Mouse (Mus musculus) intestine, embryonic 15.5 days (tissue): ENCODE data around the gene Rabggtb. TPM values are rescaled to one million over a fixed set of nuclear protein-coding genes. Genes with fewer than 3 reads are reported as not detected.

Experiments
- ATAC-seq: fragments of 200-750 bp; cut with Nextera tagmentation; 2 replicates; pipeline ENCODE4 v1.8.0; 2017; ENCODE audit warnings: moderate TSS enrichment, moderate library complexity
- H3K27ac ChIP-seq: fragments of 300-500 bp; sonication (generic); 2 replicates; pipeline ENCODE4 v1.5.1; 2015; ENCODE audit warnings: mild to moderate bottlenecking, inconsistent platforms
- H3K27me3 ChIP-seq: fragments of 300-500 bp; sonication (generic); replicated peaks from 2 replicates; pipeline ENCODE4 v1.6.1; 2015; ENCODE audit warnings: inconsistent platforms
- H3K36me3 ChIP-seq: fragments of 300-500 bp; sonication (generic); 2 replicates; pipeline ENCODE4 v1.6.1; 2015; ENCODE audit warnings: inconsistent platforms
- H3K4me1 ChIP-seq: fragments of 300-500 bp; sonication (generic); replicated peaks from 2 replicates; pipeline ENCODE4 v1.6.1; 2015; ENCODE audit warnings: inconsistent platforms
- H3K4me2 ChIP-seq: fragments of 300-500 bp; sonication (generic); replicated peaks from 2 replicates; pipeline ENCODE4 v1.6.1; 2015; ENCODE audit warnings: mild to moderate bottlenecking, inconsistent platforms
- H3K4me3 ChIP-seq: fragments of 300-500 bp; sonication (generic); replicated peaks from 2 replicates; pipeline ENCODE4 v1.5.1; 2015; ENCODE audit warnings: inconsistent platforms
- H3K9ac ChIP-seq: fragments of 300-500 bp; sonication (generic); 2 replicates; pipeline ENCODE4 v1.6.1; 2015; ENCODE audit warnings: inconsistent platforms
- H3K9me3 ChIP-seq: fragments of 300-500 bp; sonication (generic); 2 replicates; pipeline ENCODE4 v1.6.1; 2016; ENCODE audit warnings: inconsistent platforms
- WGBS: fragments of 180-500 bp; shearing (Covaris S2); methylation state at CpG from one replicate; pipeline ENCODE4 v1.1.7; 2015; 5-methylcytosine and 5-hydroxymethylcytosine counted together
- polyA plus RNA-seq: library from polyadenylated mRNA; unstranded; fragments of >200 nt; fragmentation: Nextera tagmentation; extraction: Ambion mirVana; gene quantifications from 2 replicates; pipeline ENCODE4 v1.2.1, GENCODE M21; 2015

The Rabggtb gene
- polyA plus RNA-seq, 1 experiment from 2014 or later = 58.0 TPM

GRCm38 (mm10) chr3:153941613-153942012 lies 28.8 kb upstream of the Rabggtb start:
- Histone ChIP-seq H3K4me2 (no peak overlapping the region), H3K36me3 (0 out of 2 replicates have a peak, but pooled peaks cover 3% of the 10 kb centered on the region), H3K9me3 (no peaks in the 10 kb centered on the region), H3K9ac (no peak overlapping the region), H3K27me3 (no peaks in the 10 kb centered on the region), H3K4me1 (peaks cover 5% of the 10 kb centered on the region), H3K27ac (no peak overlapping the region), H3K4me3 (no peak overlapping the region)
- WGBS = 95% methylated on average over 13 of the region's 13 CpGs
- ATAC-seq = no peak

GRCm38 (mm10) chr3:153940486-153940885 lies 27.7 kb upstream of the Rabggtb start:
- Histone ChIP-seq H3K4me2 (no peak overlapping the region), H3K4me1 (peaks cover 5% of the 10 kb centered on the region), H3K36me3 (0 out of 2 replicates have a peak, but pooled peaks cover 5% of the 10 kb centered on the region), H3K27me3 (no peaks in the 10 kb centered on the region), H3K27ac (no peak overlapping the region), H3K9ac (no peak overlapping the region), H3K4me3 (no peak overlapping the region), H3K9me3 (no peaks in the 10 kb centered on the region)
- ATAC-seq = no peak
- WGBS = 93% methylated on average over 9 of the region's 9 CpGs

GRCm38 (mm10) chr3:153940021-153940420 lies 27.2 kb upstream of the Rabggtb start:
- ATAC-seq = no peak
- no peaks in the 10 kb centered on the region for H3K9me3 ChIP-seq
- H3K36me3 ChIP-seq = 0 out of 2 replicates have a peak, but pooled peaks cover 5% of the 10 kb centered on the region
- H3K4me3 ChIP-seq = no peak overlapping the region
- WGBS = 90% methylated on average over 8 of the region's 8 CpGs
- no peak overlapping the region for H3K27ac ChIP-seq
- H3K27me3 ChIP-seq = no peaks in the 10 kb centered on the region
- peaks cover 5% of the 10 kb centered on the region for H3K4me1 ChIP-seq
- no peak overlapping the region for H3K9ac ChIP-seq
- no peak overlapping the region for H3K4me2 ChIP-seq

- H3K4me2 ChIP-seq = no peak overlapping the region
- no peak for ATAC-seq
- peaks cover 11% of the 10 kb centered on the region; the same call in 1 of the 2 replicates for H3K36me3 ChIP-seq
These were observed 24.5 kb upstream of the Rabggtb start for GRCm38 (mm10) chr3:153937116-153937810.

DNA sequence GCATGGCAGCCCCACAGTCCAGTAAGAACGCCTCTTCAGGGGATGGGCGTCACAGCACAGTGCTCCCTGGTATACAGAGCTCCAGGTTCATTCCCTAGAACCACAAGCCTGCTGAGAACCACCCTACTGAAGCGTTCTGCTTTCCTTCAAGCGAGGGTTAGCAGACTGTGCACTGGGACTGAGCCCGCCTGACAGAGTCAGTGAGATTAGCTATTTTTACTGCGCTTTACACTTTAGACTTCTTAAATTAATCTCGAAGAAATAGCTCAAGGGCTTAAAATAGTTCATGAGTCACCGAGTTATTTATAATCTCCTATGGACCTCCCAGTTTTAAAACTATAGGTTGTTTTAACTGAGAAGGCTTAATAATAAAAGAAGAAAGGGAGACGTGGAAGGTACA lies 23.1 kb upstream of the Rabggtb start:
- H3K4me1 ChIP-seq = no peaks in the 10 kb centered on the region; the same call in 1 of the 2 replicates
- H3K36me3 ChIP-seq = peaks cover 11% of the 10 kb centered on the region; the same call in 1 of the 2 replicates
- no peaks in the 10 kb centered on the region for H3K27me3 ChIP-seq
- 0 out of 2 replicates have a peak, but pooled peaks have one; percentile 24 for ATAC-seq
- no peak overlapping the region for H3K4me3 ChIP-seq
- H3K9ac ChIP-seq = no peak overlapping the region
- no peak overlapping the region for H3K4me2 ChIP-seq
- H3K9me3 ChIP-seq = no peaks in the 10 kb centered on the region
- 77% methylated on average over 9 of the region's 9 CpGs for WGBS
- no peak overlapping the region for H3K27ac ChIP-seq

More at GRCm38 (mm10) chr3:153937116-153937810, 24.5 kb upstream of the Rabggtb start:
- H3K27ac ChIP-seq = no peak overlapping the region
- H3K4me1 ChIP-seq = no peaks in the 10 kb centered on the region; the same call in 1 of the 2 replicates
- no peaks in the 10 kb centered on the region for H3K27me3 ChIP-seq
- no peak overlapping the region for H3K9ac ChIP-seq
- H3K9me3 ChIP-seq = no peaks in the 10 kb centered on the region
- WGBS = 92% methylated on average over 17 of the region's 17 CpGs
- H3K4me3 ChIP-seq = no peak overlapping the region

GRCm38 (mm10) chr3:153932461-153932860 lies 19.7 kb upstream of the Rabggtb start:
- no peak overlapping the region for H3K4me2 ChIP-seq
- H3K4me3 ChIP-seq = no peak overlapping the region
- no peak overlapping the region for H3K27ac ChIP-seq
- WGBS = 92% methylated on average over 5 of the region's 5 CpGs
- no peaks in the 10 kb centered on the region for H3K9me3 ChIP-seq
- H3K9ac ChIP-seq = no peak overlapping the region
- H3K36me3 ChIP-seq = peaks cover 14% of the 10 kb centered on the region
- no peaks in the 10 kb centered on the region for H3K27me3 ChIP-seq
- no peaks in the 10 kb centered on the region; the same call in 1 of the 2 replicates for H3K4me1 ChIP-seq
- ATAC-seq = no peak

DNA sequence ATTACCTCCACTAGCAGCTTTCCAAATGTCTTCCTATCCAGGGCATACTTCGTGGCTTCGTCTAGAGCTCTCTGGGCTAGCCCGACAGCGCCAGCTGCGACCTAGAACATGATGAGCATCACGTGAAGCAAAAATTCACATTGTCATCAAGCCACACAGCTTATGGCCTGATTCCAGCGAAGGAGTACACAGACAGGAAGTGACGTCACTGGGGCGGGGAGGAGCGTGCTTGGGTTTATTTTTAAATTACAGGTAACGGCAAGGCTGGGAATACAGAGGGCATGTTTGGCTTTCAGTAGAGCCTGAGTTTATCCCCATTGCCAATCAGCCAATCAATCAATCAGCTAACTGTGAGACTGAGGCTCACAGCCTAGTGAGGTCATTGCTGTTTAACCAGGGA lies 16.7 kb upstream of the Rabggtb start:
- Histone ChIP-seq H3K27ac (no peak overlapping the region), H3K4me2 (no peak overlapping the region), H3K9me3 (no peaks in the 10 kb centered on the region), H3K27me3 (no peaks in the 10 kb centered on the region), H3K4me3 (no peak overlapping the region), H3K9ac (no peak overlapping the region), H3K4me1 (no peaks in the 10 kb centered on the region), H3K36me3 (peaks cover 13% of the 10 kb centered on the region)
- 89% methylated on average over 11 of the region's 11 CpGs for WGBS
- no peak for ATAC-seq

GRCm38 (mm10) chr3:153926333-153926732 lies 13.5 kb upstream of the Rabggtb start:
- Histone ChIP-seq H3K27ac (no peak overlapping the region), H3K36me3 (peaks cover 12% of the 10 kb centered on the region), H3K27me3 (no peaks in the 10 kb centered on the region), H3K9me3 (no peaks in the 10 kb centered on the region), H3K4me1 (no peaks in the 10 kb centered on the region), H3K4me2 (no peak overlapping the region), H3K4me3 (no peak overlapping the region), H3K9ac (no peak overlapping the region)
- no peak for ATAC-seq
- 89% methylated on average over 7 of the region's 7 CpGs for WGBS

DNA sequence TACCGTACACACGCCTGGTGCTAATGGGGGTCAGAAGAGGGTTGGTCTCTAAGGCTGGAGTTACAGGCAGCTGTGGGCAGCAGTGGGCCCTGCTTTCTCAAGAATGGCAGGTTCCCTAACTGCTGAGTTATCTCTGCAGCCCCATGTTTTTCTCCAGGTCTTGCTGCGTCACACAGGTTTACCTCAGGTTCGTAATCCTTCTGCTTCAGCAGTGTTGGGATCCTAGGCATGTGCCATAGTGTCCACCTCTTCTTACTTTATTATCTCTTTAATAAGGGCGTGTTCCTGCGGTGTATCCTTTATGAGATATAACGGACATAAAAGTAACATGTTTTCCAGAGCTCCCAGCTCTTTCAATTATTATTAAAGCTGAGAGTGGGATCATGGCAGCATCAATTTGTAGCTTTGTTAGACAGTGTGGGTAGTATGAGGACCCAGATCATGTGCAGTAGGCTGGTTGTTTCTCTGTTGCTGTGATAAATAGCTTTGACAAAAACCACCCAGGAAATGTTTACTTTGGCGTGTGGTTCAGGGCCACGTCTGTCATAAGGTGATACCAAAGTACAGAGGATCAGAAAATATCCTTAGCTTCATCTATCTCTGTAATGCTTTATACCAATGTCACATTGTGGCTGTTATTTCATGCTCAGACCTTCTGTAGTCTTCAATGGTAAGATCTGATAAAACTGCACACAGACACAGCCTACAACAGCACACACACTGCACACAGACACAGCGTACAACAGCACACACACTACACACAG lies 8.5 kb upstream of the Rabggtb start:
- no peak overlapping the region for H3K27ac ChIP-seq
- no peak overlapping the region for H3K4me2 ChIP-seq
- H3K4me1 ChIP-seq = 0 out of 2 replicates have a peak, but pooled peaks cover 4% of the 10 kb centered on the region
- H3K27me3 ChIP-seq = no peaks in the 10 kb centered on the region
- no peak for ATAC-seq
- H3K9ac ChIP-seq = no peak overlapping the region
- H3K36me3 ChIP-seq = peaks cover 6% of the 10 kb centered on the region
- H3K4me3 ChIP-seq = no peak overlapping the region
- no peaks in the 10 kb centered on the region for H3K9me3 ChIP-seq
- WGBS = 83% methylated on average over 10 of the region's 10 CpGs

DNA sequence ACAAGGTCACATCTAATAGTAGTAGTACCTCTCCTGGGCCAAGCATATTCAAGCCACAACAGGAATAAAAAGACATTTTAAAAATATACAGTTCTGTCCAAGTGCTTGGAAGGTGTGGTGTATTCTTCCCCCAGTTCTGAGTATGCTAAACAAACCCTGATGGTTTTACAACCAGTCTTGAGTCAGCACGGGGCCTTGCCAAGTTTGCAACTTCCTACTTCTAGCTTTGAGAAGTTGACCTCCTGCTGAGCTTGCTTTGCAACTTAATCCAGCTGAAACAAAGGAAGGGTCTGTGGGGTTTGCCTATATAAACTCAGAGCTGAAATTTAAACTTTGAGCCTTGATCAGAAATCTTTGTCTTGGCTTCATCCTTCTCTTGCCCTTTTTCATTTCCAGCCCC lies 4.4 kb upstream of the Rabggtb start:
- Histone ChIP-seq H3K27me3 (no peaks in the 10 kb centered on the region), H3K9me3 (no peaks in the 10 kb centered on the region), H3K36me3 (no peaks in the 10 kb centered on the region), H3K4me3 (no peak overlapping the region), H3K4me1 (0 out of 2 replicates have a peak, but pooled peaks cover 4% of the 10 kb centered on the region), H3K9ac (no peak overlapping the region), H3K27ac (no peak overlapping the region), H3K4me2 (no peak overlapping the region)
- no peak for ATAC-seq
- 3% methylated on average over 1 of the region's 1 CpGs for WGBS

DNA sequence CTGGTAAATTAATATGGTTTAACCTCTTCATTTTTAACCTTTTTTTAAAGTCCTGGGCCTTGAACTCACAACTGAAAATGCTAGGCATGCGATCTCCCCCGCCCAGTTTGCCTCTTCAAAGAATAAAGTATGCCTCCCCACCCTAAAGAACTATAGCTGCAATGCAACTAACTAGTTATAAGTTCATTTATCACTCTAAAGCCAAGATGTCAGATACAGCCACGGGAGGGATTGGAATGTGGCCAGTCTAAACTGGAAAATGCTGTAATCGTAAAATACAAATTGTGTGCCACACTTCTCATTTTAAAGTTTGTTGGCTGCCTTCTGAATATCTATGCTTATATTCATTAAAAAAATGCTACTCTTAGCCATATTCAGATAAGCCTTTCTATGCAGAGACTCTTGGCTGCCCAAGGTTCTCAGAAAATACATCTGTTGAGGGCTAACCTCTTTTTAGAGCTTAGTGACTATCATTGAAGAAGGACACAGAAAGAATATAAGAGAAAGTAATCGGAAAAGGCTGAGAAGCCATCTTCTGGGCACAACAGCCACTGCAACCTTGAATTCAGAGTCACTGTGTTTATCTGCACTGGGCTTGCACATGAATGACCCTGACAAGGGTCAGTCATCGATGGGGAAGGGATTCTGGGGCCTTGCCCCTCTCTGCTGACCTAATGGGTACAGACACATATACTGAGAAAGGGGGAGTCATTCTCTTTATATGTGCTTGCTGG lies 868 bp upstream of the Rabggtb start:
- Histone ChIP-seq H3K36me3 (peaks cover 16% of the 10 kb centered on the region), H3K4me2 (peak overlapping the region; percentile 75), H3K9ac (no peak overlapping the region), H3K27me3 (no peaks in the 10 kb centered on the region), H3K27ac (peak overlapping the region; percentile 91; the same call in 1 of the 2 replicates), H3K4me3 (no peak overlapping the region), H3K9me3 (no peaks in the 10 kb centered on the region), H3K4me1 (peaks cover 27% of the 10 kb centered on the region)
- no peak for ATAC-seq
- 29% methylated on average over 6 of the region's 6 CpGs for WGBS

DNA sequence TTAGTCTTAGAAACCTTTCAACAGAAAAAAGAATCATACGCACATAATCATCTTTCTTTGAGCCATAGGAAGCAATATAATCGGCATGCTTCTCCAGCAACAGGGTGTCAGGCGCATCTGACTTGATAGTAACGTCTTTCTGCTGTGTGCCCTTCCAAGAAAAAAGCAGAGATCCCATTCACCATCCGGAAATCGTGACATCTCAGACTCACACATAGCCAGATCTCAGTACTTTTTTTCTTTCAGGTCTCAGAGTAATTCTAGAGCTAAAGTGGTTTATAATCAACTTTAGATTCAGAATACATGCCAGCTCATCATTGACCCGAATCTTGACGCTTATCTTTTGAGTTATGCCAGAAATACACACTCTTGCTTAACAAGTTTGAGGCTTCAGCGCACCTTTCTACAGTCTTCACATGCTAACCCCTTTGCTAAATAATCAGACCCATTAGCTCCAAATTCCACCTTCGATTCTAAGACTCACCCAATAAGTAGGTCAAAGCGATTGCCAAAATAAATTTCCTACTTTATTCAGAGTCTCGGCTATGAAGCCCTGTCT lies 848 bp downstream of the Rabggtb start:
- H3K9ac ChIP-seq = peak overlapping the region; percentile 98
- WGBS = 2% methylated on average over 12 of the region's 12 CpGs
- H3K4me3 ChIP-seq = peak overlapping the region; percentile 95
- ATAC-seq = no peak
- no peaks in the 10 kb centered on the region for H3K9me3 ChIP-seq
- peaks cover 34% of the 10 kb centered on the region for H3K4me1 ChIP-seq
- H3K27me3 ChIP-seq = no peaks in the 10 kb centered on the region
- H3K4me2 ChIP-seq = peak overlapping the region; percentile 75
- peak overlapping the region; percentile 91 for H3K27ac ChIP-seq
- H3K36me3 ChIP-seq = peaks cover 27% of the 10 kb centered on the region
